Comparison of ENCODE assay signal across 14 mouse cellular contexts in the genomic region with DNA sequence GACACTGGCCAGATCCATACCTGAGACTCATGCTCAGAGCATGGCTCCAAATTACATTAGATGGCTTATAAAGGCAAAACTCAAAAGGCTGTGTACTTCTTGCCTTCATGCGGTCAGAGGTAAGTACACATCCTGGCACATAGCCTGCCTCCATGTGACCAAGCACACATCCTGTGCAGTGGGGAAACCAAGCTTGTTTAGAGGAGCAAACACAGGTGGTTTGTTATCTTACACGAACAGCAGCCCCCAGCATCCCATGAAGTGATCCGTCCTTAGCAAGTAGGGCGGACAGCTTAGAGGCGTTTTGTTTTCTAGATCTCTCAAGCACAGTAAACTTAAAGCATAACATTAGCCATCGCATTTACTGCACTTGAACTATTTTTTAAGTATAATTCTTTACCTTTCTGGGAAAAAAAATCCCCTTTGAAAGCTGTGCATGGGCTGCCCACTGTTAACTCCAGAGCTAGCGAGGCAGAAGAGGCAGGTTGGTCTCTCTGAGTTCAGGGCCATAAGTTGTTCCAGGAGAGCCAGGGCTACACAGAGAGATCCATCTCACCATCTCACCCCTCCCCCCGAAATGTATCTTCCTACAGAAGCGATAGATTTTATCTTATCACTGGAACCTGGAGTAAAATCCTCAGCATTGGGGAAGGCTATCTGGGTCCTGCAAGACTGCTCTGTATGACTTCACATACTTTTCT. TPM values are rescaled to one million over a fixed set of nuclear protein-coding genes. Genes with fewer than 3 reads are reported as not detected.
DNase-seq lines count a peak whose midpoint lies in the region; ATAC-seq lines count a peak whose summit lies in the region.
"Had no signal": no experiment of that assay in that cellular context is flagged by ENCODE, and none has a peak within 500 bp of the region (broad histone marks: within the 10 kb centered on the region; RNA-seq: fewer than 3 reads in every experiment).

No protein-coding gene starts in this region.

- 32% methylated on average over 9 of the region's 9 CpGs for WGBS in liver, embryonic 16.5 days (ENCODE audit: insufficient replicate concordance)
- WGBS in midbrain, embryonic 13.5 days, result 97% methylated on average over 9 of the region's 9 CpGs

- no peak overlapping the region for H3K9ac ChIP-seq in liver, embryonic 16.5 days (ENCODE audit: low read depth, low read length)
- H3K9ac ChIP-seq in midbrain, embryonic 13.5 days (replicated peaks), result no peak overlapping the region
- H3K9ac ChIP-seq: heart, embryonic 13.5 days; hindbrain, embryonic 13.5 days; limb, embryonic 12.5 days had no signal

- H3K4me1 ChIP-seq in liver, embryonic 16.5 days (ENCODE audit: control insufficient read depth, low read depth, low read length), result peaks cover 9% of the 10 kb centered on the region
- H3K4me1 ChIP-seq in midbrain, embryonic 13.5 days (replicated peaks), result no peaks in the 10 kb centered on the region
- H3K4me1 ChIP-seq: hindbrain, embryonic 13.5 days; limb, embryonic 12.5 days had no signal

- H3K36me3 ChIP-seq in liver, embryonic 16.5 days (ENCODE audit: control insufficient read depth, insufficient read depth), result peaks cover 19% of the 10 kb centered on the region
- peaks cover 50% of the 10 kb centered on the region for H3K36me3 ChIP-seq in midbrain, embryonic 13.5 days

- peak; percentile 58 to 68 for DNase-seq in CD8-positive naive resting alpha-beta T cell, adult 2 months (ENCODE audit: low read depth in 2 of 2, low spot score in 2 of 2)
- DNase-seq in c-Kit-positive CD71-positive TER-119-positive erythroid progenitor cells, embryonic 14.5 days (ENCODE audit: low spot score), result peak; percentile 57
- DNase-seq in thymus, postnatal 0 days (ENCODE audit: low spot score), result peak; percentile 81
- no peak for DNase-seq in cerebellum, postnatal 10 days
- DNase-seq in gastrocnemius, postnatal 4 days (ENCODE audit: low spot score in 2 of 2), result no peak
- DNase-seq: kidney, adult 9 months; lung, postnatal 14 days had no signal

- H3K4me2 ChIP-seq in liver, embryonic 16.5 days (ENCODE audit: low read depth, low read length), result 0 out of 2 replicates have a peak overlapping the region, but pooled peaks have one; percentile 11
- no peak overlapping the region for H3K4me2 ChIP-seq in midbrain, embryonic 13.5 days (replicated peaks)
- H3K4me2 ChIP-seq: heart, embryonic 13.5 days; hindbrain, embryonic 13.5 days; limb, embryonic 12.5 days had no signal

- H3K4me3 ChIP-seq in liver, embryonic 16.5 days (ENCODE audit: low read depth, low read length), result no peak overlapping the region
- H3K4me3 ChIP-seq in midbrain, embryonic 13.5 days (replicated peaks), result no peak overlapping the region
- H3K4me3 ChIP-seq: erythroblast, embryonic 14.5 days; heart, embryonic 13.5 days; hindbrain, embryonic 13.5 days; limb, embryonic 12.5 days; myocyte had no signal

- H3K9me3 ChIP-seq in liver, embryonic 16.5 days (replicated peaks; ENCODE audit: control insufficient read depth, low read length), result no peaks in the 10 kb centered on the region
- no peaks in the 10 kb centered on the region for H3K9me3 ChIP-seq in midbrain, embryonic 13.5 days
- H3K9me3 ChIP-seq: heart, embryonic 13.5 days; hindbrain, embryonic 13.5 days; limb, embryonic 12.5 days had no signal

- peak overlapping the region; percentile 64 for H3K27ac ChIP-seq in liver, embryonic 16.5 days (ENCODE audit: low read length)
- H3K27ac ChIP-seq in midbrain, embryonic 13.5 days, result no peak overlapping the region
- H3K27ac ChIP-seq: heart, embryonic 13.5 days; hindbrain, embryonic 13.5 days; limb, embryonic 12.5 days had no signal

- peak; percentile 91 for ATAC-seq in liver, embryonic 16.5 days (ENCODE audit: low read depth)
- no peak for ATAC-seq in midbrain, embryonic 13.5 days

- H3K27me3 ChIP-seq in liver, embryonic 16.5 days (ENCODE audit: control insufficient read depth, insufficient read depth, low read depth, low read length), result no peaks in the 10 kb centered on the region
- H3K27me3 ChIP-seq in midbrain, embryonic 13.5 days, result no peaks in the 10 kb centered on the region
- H3K27me3 ChIP-seq: heart, embryonic 13.5 days; hindbrain, embryonic 13.5 days; limb, embryonic 12.5 days had no signal

RNA-seq across cellular contexts. Expression of a gene that starts 32.1 kb away (rescaled TPM):
- polyA plus RNA-seq in liver, embryonic 16.5 days (2015; fragmentation: Nextera tagmentation; extraction: Ambion mirVana), result 7.4 and 7.5 TPM in 2 replicates
- polyA plus RNA-seq in thymus, postnatal 0 days (2015; fragmentation: Nextera tagmentation; extraction: Ambion mirVana), result 23.6 and 26.9 TPM in 2 replicates
- polyA plus RNA-seq in midbrain, embryonic 13.5 days (2015; fragmentation: Nextera tagmentation; extraction: Ambion mirVana), result 26.3 and 27.0 TPM in 2 replicates
- 10 to 100 TPM; 61.3 to 67.5 TPM for total RNA-seq in gastrocnemius, postnatal 4 days (2021)

Comparison
In these comparisons a context has a peak if more than half of its experiments do, and no peak if none do; other contexts are left out.
1. DNase-seq: peak in CD8-positive naive resting alpha-beta T cell, adult 2 months (2 of 2), c-Kit-positive CD71-positive TER-119-positive erythroid progenitor cells, embryonic 14.5 days (single experiment) and thymus, postnatal 0 days (single experiment); none in cerebellum, postnatal 10 days (0 of 2) and gastrocnemius, postnatal 4 days (0 of 2).